In genomic region chr5:113491552-113491951, GRCm38 (mm10) we compare ENCODE assay signal across 9 mouse cellular contexts. TPM values are rescaled to one million over a fixed set of nuclear protein-coding genes. Genes with fewer than 3 reads are reported as not detected.
DNase-seq lines count a peak whose midpoint lies in the region; ATAC-seq and TF ChIP-seq lines count a peak whose summit lies in the region.
"Had no signal": no experiment of that assay in that cellular context is flagged by ENCODE, and none has a peak within 500 bp of the region (broad histone marks: within the 10 kb centered on the region; RNA-seq: fewer than 3 reads in every experiment).

No protein-coding gene starts in this region.

- no peaks in the 10 kb centered on the region for H3K9me3 ChIP-seq in heart, postnatal 0 days (replicated peaks; ENCODE audit: control insufficient read depth, low read length)
- H3K9me3 ChIP-seq in embryonic facial prominence, embryonic 11.5 days (replicated peaks; ENCODE audit: control insufficient read depth, low read length) = no peaks in the 10 kb centered on the region
- no peaks in the 10 kb centered on the region for H3K9me3 ChIP-seq in hindbrain, embryonic 15.5 days
- H3K9me3 ChIP-seq in neural tube, embryonic 12.5 days = no peaks in the 10 kb centered on the region

- no peaks in the 10 kb centered on the region for H3K4me1 ChIP-seq in heart, postnatal 0 days (ENCODE audit: control insufficient read depth, insufficient read depth)
- H3K4me1 ChIP-seq in embryonic facial prominence, embryonic 11.5 days (ENCODE audit: control insufficient read depth, insufficient read depth, low read length) = no peaks in the 10 kb centered on the region
- peaks cover 45% of the 10 kb centered on the region for H3K4me1 ChIP-seq in hindbrain, embryonic 15.5 days (replicated peaks)
- peaks cover 35% of the 10 kb centered on the region for H3K4me1 ChIP-seq in neural tube, embryonic 12.5 days

- no peak overlapping the region; the same call in 1 of the 2 replicates for H3K4me3 ChIP-seq in heart, postnatal 0 days (ENCODE audit: low read depth, low read length)
- peak overlapping the region; percentile 48 for H3K4me3 ChIP-seq in embryonic facial prominence, embryonic 11.5 days (ENCODE audit: low read depth, low read length)
- peak overlapping the region; percentile 64 for H3K4me3 ChIP-seq in hindbrain, embryonic 15.5 days
- peak overlapping the region; percentile 60 for H3K4me3 ChIP-seq in neural tube, embryonic 12.5 days

- DNase-seq in heart, postnatal 0 days (ENCODE audit: low spot score) = no peak
- DNase-seq in heart, adult 9 months (ENCODE audit: low spot score in 2 of 2) = no peak
- DNase-seq in embryonic facial prominence, embryonic 11.5 days (ENCODE audit: low spot score) = no peak
- DNase-seq in urinary bladder, postnatal 36 days (ENCODE audit: low spot score in 2 of 2) = no peak
- no peak for DNase-seq in thymus, postnatal 0 days (ENCODE audit: low spot score)
- DNase-seq: thymus, postnatal 4 days had no signal

- ATAC-seq in heart, postnatal 0 days (ENCODE audit: insufficient read depth, low read depth) = no peak
- ATAC-seq in embryonic facial prominence, embryonic 11.5 days (replicated peaks; ENCODE audit: insufficient number of reproducible peaks, low FRiP score, low TSS enrichment, low read depth) = no peak
- ATAC-seq in hindbrain, embryonic 15.5 days (ENCODE audit: low FRiP score, low read depth) = no peak
- ATAC-seq in neural tube, embryonic 12.5 days (ENCODE audit: low FRiP score, low read depth) = no peak
- ATAC-seq in erythroid progenitor cell, adult 5-6 weeks (replicated peaks; ENCODE audit: low FRiP score, poor library complexity, severe bottlenecking) = no peak

- no peak overlapping the region for H3K9ac ChIP-seq in heart, postnatal 0 days (replicated peaks; ENCODE audit: low read depth, low read length)
- H3K9ac ChIP-seq in embryonic facial prominence, embryonic 11.5 days (replicated peaks; ENCODE audit: low read length) = no peak overlapping the region; the same call in 1 of the 2 replicates
- peak overlapping the region; percentile 78 for H3K9ac ChIP-seq in hindbrain, embryonic 15.5 days
- peak overlapping the region; percentile 81 for H3K9ac ChIP-seq in neural tube, embryonic 12.5 days

- no peak overlapping the region for H3K27ac ChIP-seq in heart, postnatal 0 days (ENCODE audit: low read depth)
- no peak overlapping the region for H3K27ac ChIP-seq in embryonic facial prominence, embryonic 11.5 days (replicated peaks; ENCODE audit: low read depth, low read length)
- H3K27ac ChIP-seq in hindbrain, embryonic 15.5 days (replicated peaks) = no peak overlapping the region
- H3K27ac ChIP-seq in neural tube, embryonic 12.5 days = no peak overlapping the region

- TF ChIP-seq EP300 in heart, postnatal 0 days (IDR thresholded peaks at IDR 0.05; ENCODE audit: low read depth) = no peak

- H3K27me3 ChIP-seq in heart, postnatal 0 days (ENCODE audit: control insufficient read depth, insufficient read depth, low read length) = peaks cover 26% of the 10 kb centered on the region
- peaks cover 8% of the 10 kb centered on the region for H3K27me3 ChIP-seq in embryonic facial prominence, embryonic 11.5 days (ENCODE audit: control insufficient read depth, insufficient read depth, low read length)
- no peaks in the 10 kb centered on the region for H3K27me3 ChIP-seq in hindbrain, embryonic 15.5 days
- H3K27me3 ChIP-seq in neural tube, embryonic 12.5 days (replicated peaks) = peaks cover 17% of the 10 kb centered on the region

- no peaks in the 10 kb centered on the region for H3K36me3 ChIP-seq in heart, postnatal 0 days (replicated peaks; ENCODE audit: control insufficient read depth, insufficient read depth, low read length)
- H3K36me3 ChIP-seq in embryonic facial prominence, embryonic 11.5 days (replicated peaks; ENCODE audit: control insufficient read depth, insufficient read depth, low read depth, low read length) = no peaks in the 10 kb centered on the region
- no peaks in the 10 kb centered on the region for H3K36me3 ChIP-seq in hindbrain, embryonic 15.5 days
- no peaks in the 10 kb centered on the region for H3K36me3 ChIP-seq in neural tube, embryonic 12.5 days

- 0 out of 2 replicates have a peak overlapping the region, but pooled peaks have one; percentile 75 for H3K4me2 ChIP-seq in heart, postnatal 0 days (ENCODE audit: low read depth, low read length)
- no peak overlapping the region; the same call in 1 of the 2 replicates for H3K4me2 ChIP-seq in embryonic facial prominence, embryonic 11.5 days (ENCODE audit: low read depth, low read length)
- peak overlapping the region; percentile 66 for H3K4me2 ChIP-seq in hindbrain, embryonic 15.5 days
- H3K4me2 ChIP-seq in neural tube, embryonic 12.5 days (replicated peaks) = peak overlapping the region; percentile 92

- WGBS in heart, postnatal 0 days = 62% methylated on average over 4 of the region's 4 CpGs
- 76% methylated on average over 4 of the region's 4 CpGs for WGBS in embryonic facial prominence, embryonic 11.5 days
- 73% methylated on average over 4 of the region's 4 CpGs for WGBS in hindbrain, embryonic 15.5 days
- 68% methylated on average over 4 of the region's 4 CpGs for WGBS in neural tube, embryonic 12.5 days

- no peak for TF ChIP-seq CTCF in heart, postnatal 0 days (IDR thresholded peaks at IDR 0.05; ENCODE audit: low read depth)

RNA-seq across cellular contexts. Expression of gene Wscd2, which starts 1.4 kb away (rescaled TPM):
- total RNA-seq in heart, postnatal 0 days (2014; rRNA removed; ENCODE audit: low replicate concordance) = 0.73 and 4.5 TPM in 2 replicates
- 0.27 and 0.34 TPM in 2 replicates for polyA plus RNA-seq in heart, postnatal 0 days (2015; fragmentation: Nextera tagmentation; extraction: Ambion mirVana)
- polyA plus RNA-seq in embryonic facial prominence, embryonic 11.5 days (2014; fragmentation: Nextera tagmentation; extraction: Ambion mirVana) = 2.2 and 2.7 TPM in 2 replicates
- 13.2 and 13.8 TPM in 2 replicates for polyA plus RNA-seq in hindbrain, embryonic 15.5 days (2015; fragmentation: Nextera tagmentation; extraction: Ambion mirVana)
- 16.5 and 19.2 TPM in 2 replicates for polyA plus RNA-seq in neural tube, embryonic 12.5 days (2016; fragmentation: Nextera tagmentation; extraction: Ambion mirVana)
- 0.10 and 0.23 TPM in 2 replicates for polyA plus RNA-seq in thymus, postnatal 0 days (2015; fragmentation: Nextera tagmentation; extraction: Ambion mirVana)
- not detected in 2 replicates for total RNA-seq in erythroid progenitor cell, adult 5-6 weeks (2015; ENCODE audit: low replicate concordance)
- not detected in 2 replicates for total RNA-seq in erythroid progenitor cell, adult 5-6 weeks (2017; ENCODE audit: low replicate concordance)

Comparison
In these comparisons a context has a peak if more than half of its experiments do, and no peak if none do; other contexts are left out.
1. H3K9ac ChIP-seq: peak in hindbrain, embryonic 15.5 days (single experiment) and neural tube, embryonic 12.5 days (single experiment); none in heart, postnatal 0 days (single experiment) and embryonic facial prominence, embryonic 11.5 days (single experiment).